Mouse (Mus musculus) G1E (cell line): Measurements from ENCODE around the gene Tuba1b.

ENCODE experiments used
- CTCF ChIP-seq: IDR thresholded peaks from 2 replicates; pipeline ENCODE4 v1.5.1; 2012; ENCODE audit warnings: low read depth, low read length, inconsistent platforms, mixed read lengths
- GATA1 ChIP-seq: IDR thresholded peaks from 2 replicates; pipeline ENCODE4 v1.6.1; 2012; ENCODE audit warnings: borderline replicate concordance, low read length, inconsistent platforms, mixed read lengths

- TF ChIP-seq CTCF (no peak), GATA1 (no peak)
Measured at GRCm38 (mm10) chr15:98976763-98977758, 42.7 kb upstream of the Tuba1b start.
